Mouse (Mus musculus): ENCODE measurements at regions not wholly inside any gene's neighbourhood (a gene's known extent, or its start where the extent isn't known, plus 50 kb on each side); places are given as distances from the start of the nearest gene placed in this dataset.

DNA sequence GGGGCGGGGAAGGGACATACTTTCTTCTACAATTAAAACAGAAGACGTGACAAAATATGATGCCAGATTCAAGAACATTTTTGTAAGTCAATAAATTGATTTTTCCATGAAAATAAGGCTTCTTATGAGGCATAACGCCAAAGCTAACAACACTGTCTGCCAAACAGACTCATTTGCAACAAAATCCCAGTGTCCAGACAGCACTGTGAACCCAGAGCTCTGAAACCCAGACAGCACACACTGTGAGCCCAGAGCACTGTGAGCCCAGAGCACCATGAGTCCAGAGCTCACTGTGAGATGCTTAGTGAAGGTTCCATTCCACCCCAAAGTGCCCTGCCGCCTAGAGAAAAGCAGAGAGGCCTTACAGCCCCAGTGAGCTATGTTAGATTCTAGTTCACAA, 156.9 kb upstream of the Clec14a start:
- no peaks in the 10 kb centered on the region for H3K27me3 ChIP-seq
- no peak overlapping the region for H3K4me2 ChIP-seq (replicated peaks)
- no peak overlapping the region for H3K4me3 ChIP-seq
- H3K9me3 ChIP-seq (replicated peaks), result no peaks in the 10 kb centered on the region
- H3K4me1 ChIP-seq, result no peaks in the 10 kb centered on the region
- no peaks in the 10 kb centered on the region for H3K36me3 ChIP-seq
- no peak for ATAC-seq (ENCODE audit: low FRiP score)
- no peak overlapping the region for H3K9ac ChIP-seq
- 80% methylated on average over 4 of the region's 4 CpGs for whole genome bisulfite sequencing
- H3K27ac ChIP-seq, result no peak overlapping the region

DNA sequence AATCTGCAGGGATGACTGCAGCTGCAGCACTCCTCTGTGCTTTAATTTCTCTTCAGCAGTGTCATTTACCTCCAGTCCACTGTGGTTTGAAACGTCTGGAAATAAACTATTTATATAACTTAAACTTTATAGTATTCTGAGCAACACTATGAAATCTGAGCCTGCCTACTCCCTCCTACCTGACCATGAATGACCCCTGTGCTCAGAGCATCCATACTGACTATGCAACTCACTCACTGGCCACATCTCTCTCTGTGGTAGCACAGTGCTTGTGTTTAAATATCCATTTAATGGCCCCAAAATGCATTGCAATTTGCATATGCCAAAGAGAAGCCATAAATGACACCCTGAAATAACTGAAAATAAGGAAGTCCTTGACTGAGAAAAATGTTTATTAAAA, 154.5 kb upstream of the Clec14a start:
- Histone ChIP-seq H3K9me3 (replicated peaks) (no peaks in the 10 kb centered on the region), H3K4me2 (replicated peaks) (no peak overlapping the region), H3K27me3 (no peaks in the 10 kb centered on the region), H3K4me3 (no peak overlapping the region), H3K36me3 (no peaks in the 10 kb centered on the region), H3K9ac (no peak overlapping the region), H3K4me1 (no peaks in the 10 kb centered on the region), H3K27ac (no peak overlapping the region)
- no peak for ATAC-seq (ENCODE audit: low FRiP score)
- 56% methylated on average over 1 of the region's 1 CpGs for WGBS

DNA sequence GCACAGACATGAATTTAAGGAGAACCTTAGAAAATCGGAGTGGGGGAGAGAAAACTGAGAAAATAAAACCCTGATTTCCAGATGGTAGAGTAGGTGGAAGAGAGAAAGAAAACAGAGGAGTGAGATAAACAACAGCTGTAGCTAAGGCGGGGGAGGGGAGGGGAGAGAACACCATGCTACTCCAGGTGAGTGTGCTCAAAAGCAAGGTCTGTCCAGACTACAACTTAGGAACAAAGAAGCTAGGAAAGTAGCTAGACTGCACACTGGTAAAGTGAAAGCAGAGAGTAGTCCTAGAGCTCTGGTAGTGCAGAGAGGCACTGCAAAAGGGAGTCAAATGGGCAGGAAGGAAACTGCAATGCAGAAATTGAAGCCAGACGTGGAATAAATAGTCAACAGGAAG, 132.8 kb upstream of the Clec14a start:
- Histone ChIP-seq H3K9ac (no peak overlapping the region), H3K27me3 (no peaks in the 10 kb centered on the region), H3K4me1 (no peaks in the 10 kb centered on the region), H3K4me3 (no peak overlapping the region), H3K36me3 (no peaks in the 10 kb centered on the region), H3K27ac (no peak overlapping the region), H3K4me2 (replicated peaks) (no peak overlapping the region), H3K9me3 (replicated peaks) (no peaks in the 10 kb centered on the region)
- ATAC-seq (ENCODE audit: low FRiP score), result no peak
- WGBS, result 69% methylated on average over 3 of the region's 3 CpGs

GRCm38 (mm10) chr12:58360258-58360657, 91.2 kb upstream of the Clec14a start:
- no peak for ATAC-seq (ENCODE audit: low FRiP score)

DNA sequence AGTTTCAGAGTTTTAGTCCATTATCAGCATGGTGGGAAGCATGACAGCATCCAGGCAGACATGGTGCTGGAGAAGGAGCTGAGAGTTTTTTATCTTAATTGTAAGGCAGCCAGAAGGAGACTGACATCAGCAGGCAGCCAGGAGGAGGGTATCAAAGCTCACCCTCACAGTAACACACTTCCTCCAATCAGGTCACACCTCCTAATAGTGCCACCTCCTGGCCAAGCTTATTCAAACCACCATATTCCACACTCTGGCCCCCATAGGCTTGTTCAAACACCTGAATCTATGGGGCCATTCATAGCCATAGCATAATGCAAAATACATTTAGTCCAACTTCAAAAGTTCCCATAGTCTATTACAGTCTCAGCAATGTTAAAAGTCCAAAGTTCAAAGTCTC, 65.1 kb upstream of the Clec14a start:
- Histone ChIP-seq H3K9ac (no peak overlapping the region), H3K27ac (no peak overlapping the region)

More at GRCm38 (mm10) chr12:58360258-58360657, 91.2 kb upstream of the Clec14a start:
- no peaks in the 10 kb centered on the region for H3K9me3 ChIP-seq (replicated peaks)
- WGBS, result 90% methylated on average over 4 of the region's 4 CpGs
- H3K27ac ChIP-seq, result no peak overlapping the region
- H3K9ac ChIP-seq, result no peak overlapping the region
- H3K36me3 ChIP-seq, result no peaks in the 10 kb centered on the region
- no peaks in the 10 kb centered on the region for H3K27me3 ChIP-seq
- H3K4me3 ChIP-seq, result no peak overlapping the region
- no peaks in the 10 kb centered on the region for H3K4me1 ChIP-seq
- no peak overlapping the region for H3K4me2 ChIP-seq (replicated peaks)

GRCm38 (mm10) chr12:58329913-58330312, 60.8 kb upstream of the Clec14a start:
- no peak overlapping the region for H3K4me2 ChIP-seq (replicated peaks)
- ATAC-seq (ENCODE audit: low FRiP score), result no peak
- no peak overlapping the region for H3K9ac ChIP-seq
- H3K27me3 ChIP-seq, result no peaks in the 10 kb centered on the region
- H3K4me3 ChIP-seq, result no peak overlapping the region
- 74% methylated on average over 2 of the region's 2 CpGs for WGBS
- no peak overlapping the region for H3K27ac ChIP-seq
- no peaks in the 10 kb centered on the region for H3K9me3 ChIP-seq (replicated peaks)
- H3K4me1 ChIP-seq, result no peaks in the 10 kb centered on the region
- H3K36me3 ChIP-seq, result no peaks in the 10 kb centered on the region

More for the DNA sequence above, 65.1 kb upstream of the Clec14a start:
- no peaks in the 10 kb centered on the region for H3K27me3 ChIP-seq
- H3K4me3 ChIP-seq, result no peak overlapping the region
- no peaks in the 10 kb centered on the region for H3K4me1 ChIP-seq
- no peak overlapping the region for H3K4me2 ChIP-seq (replicated peaks)
- no peak for ATAC-seq (ENCODE audit: low FRiP score)
- H3K36me3 ChIP-seq, result no peaks in the 10 kb centered on the region
- H3K9me3 ChIP-seq (replicated peaks), result no peaks in the 10 kb centered on the region

DNA sequence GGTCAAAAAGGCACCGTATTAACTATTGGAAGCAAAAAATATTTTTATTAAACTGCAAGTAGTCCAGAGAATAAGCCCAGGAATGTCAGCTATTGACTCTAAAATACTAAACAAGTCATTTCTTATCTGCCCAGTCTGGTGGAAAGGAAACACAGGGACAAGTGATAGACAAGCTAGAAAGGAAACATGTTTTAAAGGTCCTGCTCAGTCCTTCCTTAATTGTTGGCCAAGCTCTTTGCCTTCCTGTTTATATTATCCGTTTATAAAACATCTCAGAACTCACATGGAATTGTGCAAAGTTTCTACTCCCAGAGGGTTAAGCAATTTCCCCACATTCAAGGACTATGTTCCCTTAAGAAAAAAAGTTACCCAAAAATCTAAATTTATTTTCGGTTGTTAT, 54.9 kb upstream of the Clec14a start:
- Histone ChIP-seq H3K9me3 (replicated peaks) (no peaks in the 10 kb centered on the region), H3K36me3 (no peaks in the 10 kb centered on the region), H3K9ac (no peak overlapping the region), H3K27ac (no peak overlapping the region), H3K4me1 (no peaks in the 10 kb centered on the region), H3K27me3 (no peaks in the 10 kb centered on the region), H3K4me3 (no peak overlapping the region), H3K4me2 (replicated peaks) (no peak overlapping the region)
- no peak for ATAC-seq (ENCODE audit: low FRiP score)
- WGBS, result 85% methylated on average over 3 of the region's 3 CpGs

Data from hindbrain, embryonic 12.5 days (tissue).